Mouse (Mus musculus) kidney, adult 2 months (tissue): ENCODE results near the gene 4930412O13Rik.

ENCODE experiments used
- CTCF ChIP-seq: fragments of 200-500 bp; conservative IDR thresholded peaks from 2 replicates; pipeline ENCODE4 v1.5.1; 2011; ENCODE audit warnings: low read depth, mild to moderate bottlenecking, control low read depth, low read length, moderate library complexity, mixed read lengths; ENCODE audit not compliant: insufficient read depth, insufficient read length
- POLR2A ChIP-seq: fragments of 200-500 bp; IDR thresholded peaks from one replicate; pipeline ENCODE4 v1.6.1; 2011; ENCODE audit warnings: low read depth, low read length, control low read depth

DNA sequence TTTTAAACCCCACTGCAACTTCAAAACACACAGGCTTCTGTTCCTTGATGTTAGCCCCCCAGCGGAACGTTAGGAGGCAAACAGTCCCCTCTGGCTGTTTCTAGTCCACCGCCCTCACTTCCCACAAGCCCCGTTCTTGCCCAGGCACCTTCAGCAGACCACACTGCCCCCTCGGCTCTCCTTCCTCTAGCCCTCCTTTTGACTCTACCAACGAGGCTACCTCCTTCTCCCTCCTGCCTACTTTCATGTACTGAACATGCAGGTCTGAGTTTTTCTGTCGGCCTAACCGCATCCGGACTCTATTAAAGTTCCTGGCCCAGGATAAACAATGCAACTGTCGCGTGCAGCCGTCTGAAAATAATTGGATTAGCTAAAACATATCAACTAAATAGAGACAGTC lies 8.4 kb upstream of the 4930412O13Rik start:
- no peak for TF ChIP-seq CTCF
- no peak for TF ChIP-seq POLR2A
